Mouse (Mus musculus): ENCODE measurements at regions not wholly inside any gene's neighbourhood (a gene's known extent, or its start where the extent isn't known, plus 50 kb on each side); places are given as distances from the start of the nearest gene placed in this dataset.

GRCm38 (mm10) chr4:54615886-54616285 lies 329.0 kb upstream of the Zfp462 start:
- Histone ChIP-seq H3K9me3 (no peaks in the 10 kb centered on the region), H3K9ac (replicated peaks) (no peak overlapping the region), H3K27me3 (no peaks in the 10 kb centered on the region), H3K36me3 (no peaks in the 10 kb centered on the region), H3K27ac (replicated peaks) (no peak overlapping the region), H3K4me3 (no peak overlapping the region), H3K4me1 (peaks cover 13% of the 10 kb centered on the region), H3K4me2 (replicated peaks) (no peak overlapping the region)
- no peak for ATAC-seq (replicated peaks)
- WGBS: 37% methylated on average over 1 of the region's 1 CpGs

GRCm38 (mm10) chr4:54624024-54624873 lies 320.6 kb upstream of the Zfp462 start:
- peak; percentile 78 for ATAC-seq (replicated peaks)
- Histone ChIP-seq H3K4me3 (no peak overlapping the region), H3K9ac (replicated peaks) (no peak overlapping the region), H3K4me2 (replicated peaks) (0 out of 2 replicates have a peak overlapping the region, but pooled peaks have one; percentile 4), H3K36me3 (no peaks in the 10 kb centered on the region), H3K27me3 (no peaks in the 10 kb centered on the region), H3K9me3 (0 out of 2 replicates have a peak, but pooled peaks cover 4% of the 10 kb centered on the region), H3K27ac (replicated peaks) (peak overlapping the region; percentile 7; the same call in 1 of the 2 replicates), H3K4me1 (peaks cover 12% of the 10 kb centered on the region; the same call in 1 of the 2 replicates)
- WGBS: 24% methylated on average over 20 of the region's 20 CpGs

GRCm38 (mm10) chr4:54636986-54637641 lies 307.7 kb upstream of the Zfp462 start:
- H3K27me3 ChIP-seq: no peaks in the 10 kb centered on the region
- H3K9me3 ChIP-seq: no peaks in the 10 kb centered on the region
- WGBS: 18% methylated on average over 3 of the region's 3 CpGs
- H3K27ac ChIP-seq (replicated peaks): no peak overlapping the region
- no peak overlapping the region for H3K9ac ChIP-seq (replicated peaks)
- no peak overlapping the region for H3K4me3 ChIP-seq
- H3K4me1 ChIP-seq: no peaks in the 10 kb centered on the region
- ATAC-seq (replicated peaks): no peak
- no peak overlapping the region for H3K4me2 ChIP-seq (replicated peaks)
- no peaks in the 10 kb centered on the region for H3K36me3 ChIP-seq

- no peaks in the 10 kb centered on the region for H3K36me3 ChIP-seq
- no peak overlapping the region for H3K9ac ChIP-seq (replicated peaks)
- WGBS: 69% methylated on average over 11 of the region's 11 CpGs
- no peak overlapping the region for H3K4me3 ChIP-seq
- H3K27ac ChIP-seq (replicated peaks): peak overlapping the region; percentile 28
- peaks cover 9% of the 10 kb centered on the region for H3K4me1 ChIP-seq
- H3K27me3 ChIP-seq: no peaks in the 10 kb centered on the region
- H3K4me2 ChIP-seq (replicated peaks): no peak overlapping the region
- no peak for ATAC-seq (replicated peaks)
- H3K9me3 ChIP-seq: no peaks in the 10 kb centered on the region
These were observed 298.8 kb upstream of the Zfp462 start for GRCm38 (mm10) chr4:54646033-54646432.

GRCm38 (mm10) chr4:54646459-54646858 lies 298.4 kb upstream of the Zfp462 start:
- no peak overlapping the region for H3K4me2 ChIP-seq (replicated peaks)
- no peaks in the 10 kb centered on the region for H3K36me3 ChIP-seq
- 25% methylated on average over 8 of the region's 8 CpGs for WGBS
- H3K4me3 ChIP-seq: no peak overlapping the region
- no peaks in the 10 kb centered on the region for H3K27me3 ChIP-seq
- H3K9me3 ChIP-seq: no peaks in the 10 kb centered on the region
- no peak overlapping the region for H3K9ac ChIP-seq (replicated peaks)
- peaks cover 13% of the 10 kb centered on the region for H3K4me1 ChIP-seq
- peak overlapping the region; percentile 28 for H3K27ac ChIP-seq (replicated peaks)
- peak; percentile 43; the same call in 1 of the 2 replicates for ATAC-seq (replicated peaks)

GRCm38 (mm10) chr4:54648254-54648653 lies 296.6 kb upstream of the Zfp462 start:
- no peaks in the 10 kb centered on the region for H3K36me3 ChIP-seq
- no peak overlapping the region for H3K4me3 ChIP-seq
- H3K9ac ChIP-seq (replicated peaks): no peak overlapping the region
- H3K4me1 ChIP-seq: peaks cover 31% of the 10 kb centered on the region
- no peak overlapping the region for H3K4me2 ChIP-seq (replicated peaks)
- H3K9me3 ChIP-seq: no peaks in the 10 kb centered on the region
- no peaks in the 10 kb centered on the region for H3K27me3 ChIP-seq
- no peak for ATAC-seq (replicated peaks)
- no peak overlapping the region for H3K27ac ChIP-seq (replicated peaks)
- 76% methylated on average over 4 of the region's 4 CpGs for whole genome bisulfite sequencing

GRCm38 (mm10) chr4:54651646-54652110 lies 293.2 kb upstream of the Zfp462 start:
- Histone ChIP-seq H3K9ac (replicated peaks) (0 out of 2 replicates have a peak overlapping the region, but pooled peaks have one; percentile 13), H3K4me2 (replicated peaks) (no peak overlapping the region), H3K27ac (replicated peaks) (peak overlapping the region; percentile 86), H3K9me3 (no peaks in the 10 kb centered on the region), H3K4me1 (peaks cover 32% of the 10 kb centered on the region), H3K36me3 (no peaks in the 10 kb centered on the region), H3K4me3 (no peak overlapping the region), H3K27me3 (no peaks in the 10 kb centered on the region)
- no peak for ATAC-seq (replicated peaks)

GRCm38 (mm10) chr4:54652111-54653021 lies 292.5 kb upstream of the Zfp462 start:
- Histone ChIP-seq H3K9me3 (no peaks in the 10 kb centered on the region), H3K27ac (replicated peaks) (peak overlapping the region; percentile 86), H3K4me2 (replicated peaks) (0 out of 2 replicates have a peak overlapping the region, but pooled peaks have one; percentile 5), H3K27me3 (no peaks in the 10 kb centered on the region), H3K4me3 (no peak overlapping the region), H3K9ac (replicated peaks) (0 out of 2 replicates have a peak overlapping the region, but pooled peaks have one; percentile 13), H3K36me3 (no peaks in the 10 kb centered on the region), H3K4me1 (peaks cover 29% of the 10 kb centered on the region)
- WGBS: 4% methylated on average over 11 of the region's 11 CpGs
- ATAC-seq (replicated peaks): peak; percentile 84

GRCm38 (mm10) chr4:54653097-54653776 lies 291.6 kb upstream of the Zfp462 start:
- Histone ChIP-seq H3K27me3 (no peaks in the 10 kb centered on the region), H3K27ac (replicated peaks) (peak overlapping the region; percentile 86), H3K4me2 (replicated peaks) (0 out of 2 replicates have a peak overlapping the region, but pooled peaks have one; percentile 5), H3K4me1 (peaks cover 29% of the 10 kb centered on the region), H3K9ac (replicated peaks) (no peak overlapping the region), H3K36me3 (no peaks in the 10 kb centered on the region), H3K9me3 (no peaks in the 10 kb centered on the region), H3K4me3 (no peak overlapping the region)
- peak; percentile 58 for ATAC-seq (replicated peaks)
- WGBS: 27% methylated on average over 10 of the region's 10 CpGs

Data from forebrain, embryonic 15.5 days (tissue).